In genomic region chr4:54527660-54528059, GRCm38 (mm10) we compare ENCODE assay signal across 8 mouse cellular contexts.
DNase-seq lines count a peak whose midpoint lies in the region.

No protein-coding gene starts in this region.

- DNase-seq in frontal cortex, adult 2 months (ENCODE audit: extremely low spot score in 1 of 2, low spot score in 1 of 2): peak; percentile 7 to 9
- no peak for DNase-seq in frontal cortex, postnatal 36 days (ENCODE audit: low spot score in 2 of 2)
- DNase-seq in 3134 (ENCODE audit: extremely low read depth, insufficient read length, low spot score): peak; percentile 44
- DNase-seq in brain, adult 2 months (ENCODE audit: low read depth, low spot score): peak; percentile 60
- peak; percentile 24 to 31 for DNase-seq in kidney, postnatal 36 days
- peak; percentile 17 for DNase-seq in naive thymus-derived CD4-positive, alpha-beta T cell, adult 2 months (ENCODE audit: low read depth)
- DNase-seq in neural tube, embryonic 10.5 days (ENCODE audit: extremely low spot score, low spot score): no peak
- no peak for DNase-seq in urinary bladder, postnatal 4 days (ENCODE audit: low spot score in 2 of 2)

Comparison
In these comparisons a context has a peak if more than half of its experiments do, and no peak if none do; other contexts are left out.
1. DNase-seq: peak in frontal cortex, adult 2 months (2 of 2), 3134 (single experiment), brain, adult 2 months (single experiment), kidney, postnatal 36 days (2 of 2) and naive thymus-derived CD4-positive, alpha-beta T cell, adult 2 months (single experiment); none in frontal cortex, postnatal 36 days (0 of 2), neural tube, embryonic 10.5 days (single experiment) and urinary bladder, postnatal 4 days (0 of 2).